Mouse (Mus musculus) kidney, embryonic 15.5 days (tissue): ENCODE data around the gene Nr3c2. TPM values are rescaled to one million over a fixed set of nuclear protein-coding genes. Genes with fewer than 3 reads are reported as not detected.
A peak's percentile ranks its signal among the peaks of the same experiment; 100 is the strongest.

ENCODE experiments used
- ATAC-seq: fragments of 200-750 bp; cut with Nextera tagmentation; replicated peaks from 2 replicates; pipeline ENCODE4 v1.8.0; 2017; ENCODE audit warnings: moderate TSS enrichment; ENCODE audit not compliant: low FRiP score
- H3K27ac ChIP-seq: fragments of 300-500 bp; sonication (generic); 2 replicates; pipeline ENCODE4 v1.5.1; 2015; ENCODE audit warnings: mild to moderate bottlenecking, inconsistent platforms
- H3K27me3 ChIP-seq: fragments of 300-500 bp; sonication (generic); 2 replicates; pipeline ENCODE4 v1.6.1; 2015; ENCODE audit warnings: inconsistent platforms
- H3K36me3 ChIP-seq: fragments of 300-500 bp; sonication (generic); 2 replicates; pipeline ENCODE4 v1.6.1; 2015; ENCODE audit warnings: inconsistent platforms
- H3K4me1 ChIP-seq: fragments of 300-500 bp; sonication (generic); 2 replicates; pipeline ENCODE4 v1.6.1; 2015; ENCODE audit warnings: inconsistent platforms
- H3K4me2 ChIP-seq: fragments of 300-500 bp; sonication (generic); 2 replicates; pipeline ENCODE4 v1.6.1; 2015; ENCODE audit warnings: moderate library complexity, mild to moderate bottlenecking, inconsistent platforms
- H3K4me3 ChIP-seq: fragments of 300-500 bp; sonication (generic); replicated peaks from 2 replicates; pipeline ENCODE4 v1.5.1; 2015; ENCODE audit warnings: mild to moderate bottlenecking, inconsistent platforms
- H3K9ac ChIP-seq: fragments of 300-500 bp; sonication (generic); 2 replicates; pipeline ENCODE4 v1.6.1; 2015; ENCODE audit warnings: mild to moderate bottlenecking, inconsistent platforms
- H3K9me3 ChIP-seq: fragments of 300-500 bp; sonication (generic); replicated peaks from 2 replicates; pipeline ENCODE4 v1.6.1; 2016; ENCODE audit warnings: inconsistent platforms
- WGBS: fragments of 180-500 bp; shearing (Covaris S2); methylation state at CpG from one replicate; pipeline ENCODE4 v1.1.7; 2015; ENCODE audit warnings: mixed read lengths; 5-methylcytosine and 5-hydroxymethylcytosine counted together
- polyA plus RNA-seq: library from polyadenylated mRNA; unstranded; fragments of >200 nt; fragmentation: Nextera tagmentation; extraction: Ambion mirVana; gene quantifications from 2 replicates; pipeline ENCODE4 v1.2.1, GENCODE M21; 2015

The Nr3c2 gene
- polyA plus RNA-seq, 1 experiment from 2014 or later, result 3.7 TPM

GRCm38 (mm10) chr8:77187748-77188147, 288.5 kb downstream of the Nr3c2 start:
- H3K4me1 ChIP-seq, result no peaks in the 10 kb centered on the region
- WGBS, result 72% methylated on average over 9 of the region's 9 CpGs
- no peaks in the 10 kb centered on the region for H3K9me3 ChIP-seq
- no peak overlapping the region for H3K4me2 ChIP-seq
- no peak for ATAC-seq
- H3K9ac ChIP-seq, result no peak overlapping the region
- H3K4me3 ChIP-seq, result no peak overlapping the region
- no peak overlapping the region for H3K27ac ChIP-seq
- H3K36me3 ChIP-seq, result no peaks in the 10 kb centered on the region
- no peaks in the 10 kb centered on the region for H3K27me3 ChIP-seq

- no peak overlapping the region for H3K9ac ChIP-seq
- WGBS, result 63% methylated on average over 4 of the region's 4 CpGs
- no peak for ATAC-seq
- no peak overlapping the region for H3K4me3 ChIP-seq
- H3K4me1 ChIP-seq, result no peaks in the 10 kb centered on the region
- no peaks in the 10 kb centered on the region for H3K9me3 ChIP-seq
- no peaks in the 10 kb centered on the region for H3K27me3 ChIP-seq
- no peaks in the 10 kb centered on the region for H3K36me3 ChIP-seq
- no peak overlapping the region for H3K27ac ChIP-seq
- H3K4me2 ChIP-seq, result no peak overlapping the region
These were observed 289.1 kb downstream of the Nr3c2 start for GRCm38 (mm10) chr8:77188298-77188697.

- no peaks in the 10 kb centered on the region for H3K27me3 ChIP-seq
- no peaks in the 10 kb centered on the region for H3K36me3 ChIP-seq
- no peak for ATAC-seq
- no peaks in the 10 kb centered on the region for H3K4me1 ChIP-seq
- H3K27ac ChIP-seq, result no peak overlapping the region
- H3K4me2 ChIP-seq, result no peak overlapping the region
- H3K4me3 ChIP-seq, result no peak overlapping the region
- no peaks in the 10 kb centered on the region for H3K9me3 ChIP-seq
- H3K9ac ChIP-seq, result no peak overlapping the region
- 83% methylated on average over 9 of the region's 9 CpGs for WGBS
These were observed 290.1 kb downstream of the Nr3c2 start for GRCm38 (mm10) chr8:77189318-77189717.

- Histone ChIP-seq H3K4me3 (no peak overlapping the region), H3K9ac (no peak overlapping the region), H3K36me3 (no peaks in the 10 kb centered on the region), H3K4me1 (no peaks in the 10 kb centered on the region), H3K9me3 (no peaks in the 10 kb centered on the region), H3K4me2 (no peak overlapping the region), H3K27me3 (no peaks in the 10 kb centered on the region), H3K27ac (no peak overlapping the region)
- ATAC-seq, result no peak
- 82% methylated on average over 3 of the region's 3 CpGs for whole genome bisulfite sequencing
These were observed 291.2 kb downstream of the Nr3c2 start for GRCm38 (mm10) chr8:77190393-77190792.

- H3K4me2 ChIP-seq, result no peak overlapping the region
- H3K4me3 ChIP-seq, result no peak overlapping the region
- no peaks in the 10 kb centered on the region for H3K36me3 ChIP-seq
- H3K9me3 ChIP-seq, result no peaks in the 10 kb centered on the region
- 89% methylated on average over 3 of the region's 3 CpGs for WGBS
- no peak overlapping the region for H3K27ac ChIP-seq
- no peak overlapping the region for H3K9ac ChIP-seq
- no peaks in the 10 kb centered on the region for H3K4me1 ChIP-seq
- ATAC-seq, result no peak
- no peaks in the 10 kb centered on the region for H3K27me3 ChIP-seq
These were observed 310.1 kb downstream of the Nr3c2 start for GRCm38 (mm10) chr8:77209297-77209696.

- peaks cover 3% of the 10 kb centered on the region; the same call in 1 of the 2 replicates for H3K4me1 ChIP-seq
- H3K36me3 ChIP-seq, result no peaks in the 10 kb centered on the region
- H3K27ac ChIP-seq, result no peak overlapping the region
- ATAC-seq, result peak; percentile 56; the same call in 1 of the 2 replicates
- no peaks in the 10 kb centered on the region for H3K27me3 ChIP-seq
- no peaks in the 10 kb centered on the region for H3K9me3 ChIP-seq
- H3K4me3 ChIP-seq, result no peak overlapping the region
- WGBS, result 43% methylated on average over 3 of the region's 3 CpGs
- no peak overlapping the region for H3K4me2 ChIP-seq
- H3K9ac ChIP-seq, result no peak overlapping the region
These were observed 314.7 kb downstream of the Nr3c2 start for GRCm38 (mm10) chr8:77213893-77214464.

GRCm38 (mm10) chr8:77214665-77215064, 315.4 kb downstream of the Nr3c2 start:
- no peaks in the 10 kb centered on the region for H3K9me3 ChIP-seq
- 0 out of 2 replicates have a peak overlapping the region, but pooled peaks have one; percentile 15 for H3K4me2 ChIP-seq
- ATAC-seq, result no peak
- H3K36me3 ChIP-seq, result no peaks in the 10 kb centered on the region
- peak overlapping the region; percentile 20; the same call in 1 of the 2 replicates for H3K27ac ChIP-seq
- peaks cover 3% of the 10 kb centered on the region; the same call in 1 of the 2 replicates for H3K4me1 ChIP-seq
- no peak overlapping the region for H3K4me3 ChIP-seq
- no peaks in the 10 kb centered on the region for H3K27me3 ChIP-seq
- 44% methylated on average over 8 of the region's 8 CpGs for WGBS
- no peak overlapping the region for H3K9ac ChIP-seq

- Histone ChIP-seq H3K4me2 (no peak overlapping the region), H3K9me3 (no peaks in the 10 kb centered on the region), H3K27me3 (no peaks in the 10 kb centered on the region), H3K36me3 (no peaks in the 10 kb centered on the region), H3K9ac (no peak overlapping the region), H3K27ac (no peak overlapping the region), H3K4me1 (peaks cover 3% of the 10 kb centered on the region; the same call in 1 of the 2 replicates), H3K4me3 (no peak overlapping the region)
- WGBS, result 80% methylated on average over 6 of the region's 6 CpGs
- no peak for ATAC-seq
These were observed 315.9 kb downstream of the Nr3c2 start for GRCm38 (mm10) chr8:77215191-77215590.

- 61% methylated on average over 4 of the region's 4 CpGs for WGBS
- Histone ChIP-seq H3K9me3 (no peaks in the 10 kb centered on the region), H3K4me3 (no peak overlapping the region), H3K4me1 (no peaks in the 10 kb centered on the region), H3K27ac (no peak overlapping the region), H3K36me3 (no peaks in the 10 kb centered on the region), H3K4me2 (no peak overlapping the region), H3K9ac (no peak overlapping the region), H3K27me3 (no peaks in the 10 kb centered on the region)
- ATAC-seq, result 0 out of 2 replicates have a peak, but pooled peaks have one; percentile 46
These were observed 323.9 kb downstream of the Nr3c2 start for GRCm38 (mm10) chr8:77223123-77223522.

GRCm38 (mm10) chr8:77227742-77228141, 328.5 kb downstream of the Nr3c2 start:
- H3K27ac ChIP-seq, result no peak overlapping the region
- H3K4me3 ChIP-seq, result no peak overlapping the region
- no peaks in the 10 kb centered on the region for H3K36me3 ChIP-seq
- 89% methylated on average over 5 of the region's 5 CpGs for WGBS
- no peaks in the 10 kb centered on the region for H3K27me3 ChIP-seq
- H3K9me3 ChIP-seq, result no peaks in the 10 kb centered on the region
- H3K4me1 ChIP-seq, result no peaks in the 10 kb centered on the region
- no peak overlapping the region for H3K9ac ChIP-seq
- H3K4me2 ChIP-seq, result no peak overlapping the region
- no peak for ATAC-seq

GRCm38 (mm10) chr8:77228688-77229087, 329.4 kb downstream of the Nr3c2 start:
- H3K36me3 ChIP-seq, result no peaks in the 10 kb centered on the region
- H3K9me3 ChIP-seq, result no peaks in the 10 kb centered on the region
- ATAC-seq, result no peak
- no peak overlapping the region for H3K4me3 ChIP-seq
- 82% methylated on average over 7 of the region's 7 CpGs for WGBS
- H3K27ac ChIP-seq, result no peak overlapping the region
- H3K4me1 ChIP-seq, result no peaks in the 10 kb centered on the region
- no peak overlapping the region for H3K4me2 ChIP-seq
- no peaks in the 10 kb centered on the region for H3K27me3 ChIP-seq
- no peak overlapping the region for H3K9ac ChIP-seq

- no peak overlapping the region for H3K4me2 ChIP-seq
- no peaks in the 10 kb centered on the region for H3K27me3 ChIP-seq
- H3K4me3 ChIP-seq, result no peak overlapping the region
- H3K9ac ChIP-seq, result no peak overlapping the region
- 72% methylated on average over 1 of the region's 1 CpGs for WGBS
- no peaks in the 10 kb centered on the region for H3K9me3 ChIP-seq
- no peaks in the 10 kb centered on the region for H3K4me1 ChIP-seq
- H3K36me3 ChIP-seq, result no peaks in the 10 kb centered on the region
- no peak overlapping the region for H3K27ac ChIP-seq
- ATAC-seq, result no peak
These were observed 332.0 kb downstream of the Nr3c2 start for GRCm38 (mm10) chr8:77231211-77231610.

GRCm38 (mm10) chr8:77231834-77232233, 332.6 kb downstream of the Nr3c2 start:
- no peaks in the 10 kb centered on the region for H3K27me3 ChIP-seq
- no peaks in the 10 kb centered on the region for H3K4me1 ChIP-seq
- no peak overlapping the region for H3K9ac ChIP-seq
- H3K4me3 ChIP-seq, result no peak overlapping the region
- ATAC-seq, result 0 out of 2 replicates have a peak, but pooled peaks have one; percentile 52
- no peaks in the 10 kb centered on the region for H3K36me3 ChIP-seq
- no peaks in the 10 kb centered on the region for H3K9me3 ChIP-seq
- no peak overlapping the region for H3K4me2 ChIP-seq
- H3K27ac ChIP-seq, result no peak overlapping the region
- WGBS, result 53% methylated on average over 6 of the region's 6 CpGs
